Mouse (Mus musculus): ENCODE results near the gene Tpbg. TPM values are rescaled to one million over a fixed set of nuclear protein-coding genes. Genes with fewer than 3 reads are reported as not detected.

Tpbg gene
- total RNA-seq, 2 experiments from 2014 or later: not detected

Other genes with a start within 250 kb of the Tpbg start
- gene Ibtk, start 93.0 kb upstream of the Tpbg start, total RNA-seq (2015): 43.0 and 47.1 TPM in 2 replicates
- 75.3 and 82.3 TPM in 2 replicates for gene Ibtk, start 93.0 kb upstream of the Tpbg start, total RNA-seq (2017)